In the genomic region with DNA sequence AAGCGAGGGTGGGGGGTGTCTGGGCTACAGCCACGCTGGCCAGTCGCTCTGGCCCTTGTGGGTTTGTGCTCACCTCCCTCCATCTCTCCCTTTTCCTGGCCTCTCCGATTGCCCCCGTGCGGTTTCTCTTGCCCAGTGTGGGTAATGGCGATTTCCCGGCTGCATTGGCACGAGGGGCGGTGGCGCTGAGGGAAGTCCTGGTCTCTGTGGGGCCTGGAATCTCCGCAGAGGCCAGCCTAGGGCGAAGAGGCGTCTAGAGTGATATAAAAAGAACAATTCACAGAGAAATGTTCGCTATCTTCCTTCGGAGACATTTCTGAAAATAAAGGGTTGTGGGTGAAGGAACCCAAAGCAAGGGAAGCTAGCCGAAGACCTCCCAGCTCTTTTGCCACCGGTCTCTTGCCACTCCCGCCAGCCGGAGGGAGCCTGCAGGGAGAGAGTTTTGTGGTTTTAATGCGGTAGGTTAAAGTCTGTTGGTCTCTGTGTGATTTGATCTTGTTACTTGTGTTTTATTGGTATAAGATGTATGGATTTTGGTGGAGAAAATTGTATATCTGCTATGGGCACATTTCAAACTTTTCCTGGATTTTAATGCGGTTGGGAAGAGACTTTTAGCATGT, we compare ENCODE assay signal across 13 mouse cellular contexts. TPM values are rescaled to one million over a fixed set of nuclear protein-coding genes. Genes with fewer than 3 reads are reported as not detected.
DNase-seq lines count a peak whose midpoint lies in the region; ATAC-seq and TF ChIP-seq lines count a peak whose summit lies in the region.
"Had no signal": no experiment of that assay in that cellular context is flagged by ENCODE, and none has a peak within 500 bp of the region (broad histone marks: within the 10 kb centered on the region; RNA-seq: fewer than 3 reads in every experiment).

No protein-coding gene starts in this region.

- peak overlapping the region; percentile 8; the same call in 1 of the 2 replicates for H3K4me3 ChIP-seq in heart, embryonic 11.5 days (ENCODE audit: low read depth, low read length)
- peak overlapping the region; percentile 95 for H3K4me3 ChIP-seq in kidney, adult 2 months (ENCODE audit: insufficient read depth, low read depth, low read length)
- peak overlapping the region; percentile 96 for H3K4me3 ChIP-seq in neural tube, embryonic 11.5 days (ENCODE audit: low read depth, low read length)
- no peak overlapping the region for H3K4me3 ChIP-seq in thymus, adult 2 months (ENCODE audit: control insufficient read depth, insufficient read depth, low read length)
- no peak overlapping the region for H3K4me3 ChIP-seq in midbrain, embryonic 13.5 days (replicated peaks)
- H3K4me3 ChIP-seq: liver, embryonic 13.5 days had no signal

- H3K27ac ChIP-seq in heart, embryonic 11.5 days (ENCODE audit: low read depth, low read length) = no peak overlapping the region
- peak overlapping the region; percentile 99 for H3K27ac ChIP-seq in kidney, adult 2 months (ENCODE audit: insufficient read depth, low read depth, low read length)
- peak overlapping the region; percentile 100 for H3K27ac ChIP-seq in neural tube, embryonic 11.5 days (ENCODE audit: low read depth, low read length)
- no peak overlapping the region for H3K27ac ChIP-seq in thymus, adult 2 months (ENCODE audit: control insufficient read depth, insufficient read depth, low read length)
- H3K27ac ChIP-seq in midbrain, embryonic 13.5 days = no peak overlapping the region
- H3K27ac ChIP-seq: liver, embryonic 13.5 days had no signal

- intact Hi-C loops in heart, postnatal 14 days (cut with DNase I) = loop anchor here (5.0 kb wide), 1 partner anchor 286 kb away; the partner anchor contains the start of gene Igf2bp1

- H3K9me3 ChIP-seq in heart, embryonic 11.5 days (replicated peaks; ENCODE audit: control insufficient read depth, low read length) = no peaks in the 10 kb centered on the region
- no peaks in the 10 kb centered on the region for H3K9me3 ChIP-seq in neural tube, embryonic 11.5 days (ENCODE audit: control insufficient read depth, low read length)
- no peaks in the 10 kb centered on the region for H3K9me3 ChIP-seq in midbrain, embryonic 13.5 days
- H3K9me3 ChIP-seq: liver, embryonic 13.5 days had no signal

- DNase-seq in heart, postnatal 14 days = no peak
- DNase-seq in ZHBTc4 (ENCODE audit: low read depth, low spot score) = peak; percentile 9
- DNase-seq in kidney, adult 2 months = peak; percentile 62
- DNase-seq in neural tube, embryonic 11.5 days (ENCODE audit: low spot score) = no peak
- no peak for DNase-seq in thymus, adult 2 months
- DNase-seq in B cell, adult 2 months = no peak
- DNase-seq: embryo, embryonic 11 days; liver, embryonic 13.5 days had no signal

- TF ChIP-seq CTCF in kidney, adult 2 months (conservative IDR thresholded peaks at IDR 0.05; ENCODE audit: insufficient read depth, insufficient read length, low read depth, low read length) = no peak
- TF ChIP-seq CTCF in thymus, adult 2 months (IDR thresholded peaks at IDR 0.05; ENCODE audit: borderline replicate concordance, control insufficient read depth, extremely low read depth, insufficient read depth, low read length, poor library complexity) = no peak

- TF ChIP-seq POLR2A in kidney, adult 2 months (IDR thresholded peaks at IDR 0.05; ENCODE audit: low read depth, low read length) = no peak
- TF ChIP-seq POLR2A in thymus, adult 2 months (IDR thresholded peaks at IDR 0.05; ENCODE audit: control insufficient read depth, extremely low read depth, insufficient read depth, low read length, poor library complexity) = no peak

- H3K4me1 ChIP-seq in heart, embryonic 11.5 days (ENCODE audit: control insufficient read depth, insufficient read depth, low read length) = peaks cover 3% of the 10 kb centered on the region; the same call in 1 of the 2 replicates
- peaks cover 10% of the 10 kb centered on the region; the same call in 1 of the 2 replicates for H3K4me1 ChIP-seq in kidney, adult 2 months (ENCODE audit: control insufficient read depth, insufficient read depth, low read length)
- peaks cover 18% of the 10 kb centered on the region for H3K4me1 ChIP-seq in neural tube, embryonic 11.5 days (ENCODE audit: control insufficient read depth, insufficient read depth, low read length)
- H3K4me1 ChIP-seq in thymus, adult 2 months (replicated peaks; ENCODE audit: control insufficient read depth, insufficient read depth, low read length) = no peaks in the 10 kb centered on the region; the same call in 1 of the 2 replicates
- H3K4me1 ChIP-seq in midbrain, embryonic 13.5 days (replicated peaks) = no peaks in the 10 kb centered on the region
- H3K4me1 ChIP-seq: liver, embryonic 13.5 days had no signal

- H3K27me3 ChIP-seq in heart, embryonic 11.5 days (ENCODE audit: control insufficient read depth, insufficient read depth, low read length) = peaks cover 97% of the 10 kb centered on the region
- H3K27me3 ChIP-seq in kidney, adult 2 months (replicated peaks; ENCODE audit: control insufficient read depth, insufficient read depth, low read length) = no peaks in the 10 kb centered on the region
- H3K27me3 ChIP-seq in neural tube, embryonic 11.5 days (ENCODE audit: control insufficient read depth, insufficient read depth, low read length) = no peaks in the 10 kb centered on the region
- peaks cover 41% of the 10 kb centered on the region for H3K27me3 ChIP-seq in thymus, adult 2 months (ENCODE audit: control insufficient read depth, insufficient read depth, low read length)
- H3K27me3 ChIP-seq in midbrain, embryonic 13.5 days = peaks cover 98% of the 10 kb centered on the region

- WGBS in heart, embryonic 11.5 days (ENCODE audit: insufficient replicate concordance) = under 1% methylated on average over 22 of the region's 22 CpGs
- WGBS in kidney, adult 2 months = under 1% methylated on average over 22 of the region's 22 CpGs
- WGBS in neural tube, embryonic 11.5 days = under 1% methylated on average over 22 of the region's 22 CpGs
- WGBS in thymus, adult 2 months = 3% methylated on average over 22 of the region's 22 CpGs
- under 1% methylated on average over 22 of the region's 22 CpGs for WGBS in midbrain, embryonic 13.5 days

- H3K9ac ChIP-seq in heart, embryonic 11.5 days (ENCODE audit: low read depth, low read length) = no peak overlapping the region
- peak overlapping the region; percentile 100 for H3K9ac ChIP-seq in neural tube, embryonic 11.5 days (ENCODE audit: low read length)
- no peak overlapping the region for H3K9ac ChIP-seq in midbrain, embryonic 13.5 days (replicated peaks)
- H3K9ac ChIP-seq: liver, embryonic 13.5 days had no signal

- H3K36me3 ChIP-seq in heart, embryonic 11.5 days (ENCODE audit: control insufficient read depth, insufficient read depth, low read length) = no peaks in the 10 kb centered on the region
- H3K36me3 ChIP-seq in kidney, adult 2 months (ENCODE audit: control insufficient read depth, insufficient read depth, low read length) = no peaks in the 10 kb centered on the region
- H3K36me3 ChIP-seq in neural tube, embryonic 11.5 days (ENCODE audit: control insufficient read depth, insufficient read depth, low read length) = no peaks in the 10 kb centered on the region
- H3K36me3 ChIP-seq in thymus, adult 2 months (ENCODE audit: control insufficient read depth, insufficient read depth, low read length) = no peaks in the 10 kb centered on the region
- no peaks in the 10 kb centered on the region for H3K36me3 ChIP-seq in midbrain, embryonic 13.5 days
- H3K36me3 ChIP-seq: liver, embryonic 13.5 days had no signal

- no peak for ATAC-seq in heart, embryonic 11.5 days (replicated peaks; ENCODE audit: insufficient number of reproducible peaks, low FRiP score, low TSS enrichment)
- ATAC-seq in neural tube, embryonic 11.5 days (ENCODE audit: insufficient read depth, low FRiP score, low TSS enrichment) = no peak
- ATAC-seq in midbrain, embryonic 13.5 days = no peak
- ATAC-seq: CD4-positive, CD25-positive, alpha-beta regulatory T cell, adult 4 months; forebrain, embryonic 14.5 days had no signal

- H3K4me2 ChIP-seq in heart, embryonic 11.5 days = no peak overlapping the region
- H3K4me2 ChIP-seq in neural tube, embryonic 11.5 days (ENCODE audit: low read depth) = peak overlapping the region; percentile 100
- no peak overlapping the region for H3K4me2 ChIP-seq in midbrain, embryonic 13.5 days (replicated peaks)
- H3K4me2 ChIP-seq: liver, embryonic 13.5 days had no signal

RNA-seq across cellular contexts. Expression of gene Hoxb6, which starts 1.1 kb away (rescaled TPM):
- 0.32 and 0.90 TPM in 2 replicates for polyA plus RNA-seq in heart, embryonic 11.5 days (2014; fragmentation: Nextera tagmentation; extraction: Ambion mirVana)
- total RNA-seq in heart, postnatal 14 days (2021) = not detected
- 62.7 and 67.9 TPM in 2 replicates for polyA plus RNA-seq in kidney, adult 2 months (2012; rRNA removed)
- 81.4 and 87.2 TPM in 2 replicates for polyA plus RNA-seq in neural tube, embryonic 11.5 days (2014; fragmentation: Nextera tagmentation; extraction: Ambion mirVana)
- 0.18 and 0.50 TPM in 2 replicates for polyA plus RNA-seq in thymus, adult 2 months (2012; rRNA removed)
- not detected in 2 replicates for polyA plus RNA-seq in midbrain, embryonic 13.5 days (2015; fragmentation: Nextera tagmentation; extraction: Ambion mirVana)
- total RNA-seq: heart, adult 8-10 months had no signal
- polyA plus RNA-seq: CD4-positive, CD25-positive, alpha-beta regulatory T cell, adult 4 months; forebrain, embryonic 14.5 days had no signal

RNA-seq across cellular contexts. Expression of gene Hoxb7, which starts 7.0 kb away (rescaled TPM):
- 0.28 and 0.31 TPM in 2 replicates for polyA plus RNA-seq in heart, embryonic 11.5 days (2014; fragmentation: Nextera tagmentation; extraction: Ambion mirVana)
- total RNA-seq in heart, postnatal 14 days (2021) = not detected
- polyA plus RNA-seq in kidney, adult 2 months (2012; rRNA removed) = 15.5 and 16.5 TPM in 2 replicates
- 65.5 and 65.9 TPM in 2 replicates for polyA plus RNA-seq in neural tube, embryonic 11.5 days (2014; fragmentation: Nextera tagmentation; extraction: Ambion mirVana)
- 0.09 TPM in 1 of 2 replicates, not detected in the other for polyA plus RNA-seq in thymus, adult 2 months (2012; rRNA removed)
- not detected in 2 replicates for polyA plus RNA-seq in midbrain, embryonic 13.5 days (2015; fragmentation: Nextera tagmentation; extraction: Ambion mirVana)
- total RNA-seq: heart, adult 8-10 months had no signal
- polyA plus RNA-seq: CD4-positive, CD25-positive, alpha-beta regulatory T cell, adult 4 months; forebrain, embryonic 14.5 days had no signal

RNA-seq across cellular contexts. Expression of gene Hoxb5, which starts 9.7 kb away (rescaled TPM):
- polyA plus RNA-seq in heart, embryonic 11.5 days (2014; fragmentation: Nextera tagmentation; extraction: Ambion mirVana) = 0.65 and 2.4 TPM in 2 replicates
- under 1 TPM; 0.19 to 0.22 TPM for total RNA-seq in heart, postnatal 14 days (2021)
- 7.7 and 8.4 TPM in 2 replicates for polyA plus RNA-seq in kidney, adult 2 months (2012; rRNA removed)
- 49.0 and 49.1 TPM in 2 replicates for polyA plus RNA-seq in neural tube, embryonic 11.5 days (2014; fragmentation: Nextera tagmentation; extraction: Ambion mirVana)
- 0.18 and 0.22 TPM in 2 replicates for polyA plus RNA-seq in thymus, adult 2 months (2012; rRNA removed)
- 0.08 TPM in 1 of 2 replicates, not detected in the other for polyA plus RNA-seq in midbrain, embryonic 13.5 days (2015; fragmentation: Nextera tagmentation; extraction: Ambion mirVana)
- polyA plus RNA-seq: CD4-positive, CD25-positive, alpha-beta regulatory T cell, adult 4 months; forebrain, embryonic 14.5 days had no signal

RNA-seq across cellular contexts. Expression of gene Hoxb8, which starts 11.7 kb away (rescaled TPM):
- 0.06 TPM in 1 of 2 replicates, not detected in the other for polyA plus RNA-seq in heart, embryonic 11.5 days (2014; fragmentation: Nextera tagmentation; extraction: Ambion mirVana)
- not detected for total RNA-seq in heart, postnatal 14 days (2021)
- 51.7 and 69.9 TPM in 2 replicates for polyA plus RNA-seq in kidney, adult 2 months (2012; rRNA removed)
- 27.9 and 28.2 TPM in 2 replicates for polyA plus RNA-seq in neural tube, embryonic 11.5 days (2014; fragmentation: Nextera tagmentation; extraction: Ambion mirVana)
- 0.09 and 0.20 TPM in 2 replicates for polyA plus RNA-seq in thymus, adult 2 months (2012; rRNA removed)
- polyA plus RNA-seq in midbrain, embryonic 13.5 days (2015; fragmentation: Nextera tagmentation; extraction: Ambion mirVana) = not detected in 2 replicates
- total RNA-seq: heart, adult 8-10 months had no signal
- polyA plus RNA-seq: CD4-positive, CD25-positive, alpha-beta regulatory T cell, adult 4 months; forebrain, embryonic 14.5 days; liver, embryonic 13.5 days had no signal

RNA-seq across cellular contexts. Expression of gene Hoxb9, which starts 22.2 kb away (rescaled TPM):
- polyA plus RNA-seq in heart, embryonic 11.5 days (2014; fragmentation: Nextera tagmentation; extraction: Ambion mirVana) = 0.09 TPM in 1 of 2 replicates, not detected in the other
- total RNA-seq in heart, postnatal 14 days (2021) = not detected
- 27.8 and 29.6 TPM in 2 replicates for polyA plus RNA-seq in kidney, adult 2 months (2012; rRNA removed)
- polyA plus RNA-seq in neural tube, embryonic 11.5 days (2014; fragmentation: Nextera tagmentation; extraction: Ambion mirVana) = 60.7 and 67.9 TPM in 2 replicates
- 0.09 and 0.22 TPM in 2 replicates for polyA plus RNA-seq in thymus, adult 2 months (2012; rRNA removed)
- polyA plus RNA-seq in midbrain, embryonic 13.5 days (2015; fragmentation: Nextera tagmentation; extraction: Ambion mirVana) = not detected in 2 replicates
- total RNA-seq: heart, adult 8-10 months had no signal
- polyA plus RNA-seq: forebrain, embryonic 14.5 days had no signal

Comparison
In these comparisons a context has a peak if more than half of its experiments do, and no peak if none do; other contexts are left out.
1. H3K27ac ChIP-seq: peak in kidney, adult 2 months (single experiment) and neural tube, embryonic 11.5 days (single experiment); none in heart, embryonic 11.5 days (single experiment), thymus, adult 2 months (single experiment) and midbrain, embryonic 13.5 days (single experiment).
2. H3K4me3 ChIP-seq: peak in heart, embryonic 11.5 days (single experiment), kidney, adult 2 months (single experiment) and neural tube, embryonic 11.5 days (single experiment); none in thymus, adult 2 months (single experiment) and midbrain, embryonic 13.5 days (single experiment).
3. DNase-seq: peak in ZHBTc4 (single experiment) and kidney, adult 2 months (single experiment); none in heart, postnatal 14 days (0 of 2), neural tube, embryonic 11.5 days (single experiment), thymus, adult 2 months (single experiment) and B cell, adult 2 months (0 of 2).
4. RNA of gene Hoxb6, which starts 1.1 kb away (polyA plus RNA-seq): 81.4 to 87.2 TPM in neural tube, embryonic 11.5 days and 62.7 to 67.9 TPM in kidney, adult 2 months; 0.32 to 0.90 TPM in heart, embryonic 11.5 days, 0.18 to 0.50 TPM in thymus, adult 2 months and not detected in midbrain, embryonic 13.5 days; every median in the first group is over 10 times any median in the second.
5. RNA of gene Hoxb7, which starts 7.0 kb away (polyA plus RNA-seq): 65.5 to 65.9 TPM in neural tube, embryonic 11.5 days and 15.5 to 16.5 TPM in kidney, adult 2 months; 0.28 to 0.31 TPM in heart, embryonic 11.5 days, 0.09 TPM in thymus, adult 2 months and not detected in midbrain, embryonic 13.5 days; every median in the first group is over 10 times any median in the second.